Mouse (Mus musculus) lung, postnatal 4 days (tissue): Measurements from ENCODE around the gene Lamc2.

ENCODE experiments used
- DNase-seq, 2 experiments: peaks; one replicate each; pipeline ENCODE4 v3.0.0; 2021

Gene Lamc2

GRCm38 (mm10) chr1:153174801-153175200 lies 11.4 kb downstream of the Lamc2 start:
- peak; percentile 73 to 80 for DNase-seq

GRCm38 (mm10) chr1:153173276-153173675 lies 13.0 kb downstream of the Lamc2 start:
- DNase-seq: peak in 1 of 2 experiments; percentile 38

GRCm38 (mm10) chr1:153172291-153172731 lies 13.9 kb downstream of the Lamc2 start:
- peak; percentile 49 to 56 for DNase-seq

- DNase-seq: no peak
These were observed 15.2 kb downstream of the Lamc2 start for GRCm38 (mm10) chr1:153171011-153171410.

- DNase-seq: no peak
These were observed 18.0 kb downstream of the Lamc2 start for GRCm38 (mm10) chr1:153168293-153168692.

- DNase-seq: no peak
These were observed 22.4 kb downstream of the Lamc2 start for GRCm38 (mm10) chr1:153163831-153164230.

- DNase-seq: no peak
These were observed 27.1 kb downstream of the Lamc2 start for GRCm38 (mm10) chr1:153159137-153159536.

GRCm38 (mm10) chr1:153157021-153157623 lies 29.1 kb downstream of the Lamc2 start:
- DNase-seq: no peak

- DNase-seq: no peak
These were observed 30.9 kb downstream of the Lamc2 start for GRCm38 (mm10) chr1:153155364-153155763.

GRCm38 (mm10) chr1:153153619-153154137 lies 32.6 kb downstream of the Lamc2 start:
- peak; percentile 59 to 64 for DNase-seq

GRCm38 (mm10) chr1:153152594-153152993 lies 33.7 kb downstream of the Lamc2 start:
- no peak for DNase-seq

GRCm38 (mm10) chr1:153145791-153146190 lies 40.5 kb downstream of the Lamc2 start:
- DNase-seq: no peak

- no peak for DNase-seq
These were observed 42.2 kb downstream of the Lamc2 start for GRCm38 (mm10) chr1:153144021-153144420.

- DNase-seq: peak; percentile 42 to 69
These were observed 45.5 kb downstream of the Lamc2 start for GRCm38 (mm10) chr1:153140747-153141228.

- DNase-seq: no peak
These were observed 46.0 kb downstream of the Lamc2 start for GRCm38 (mm10) chr1:153140265-153140664.

GRCm38 (mm10) chr1:153139635-153140034 lies 46.6 kb downstream of the Lamc2 start:
- no peak for DNase-seq

GRCm38 (mm10) chr1:153138486-153138885 lies 47.8 kb downstream of the Lamc2 start:
- no peak for DNase-seq

GRCm38 (mm10) chr1:153136647-153137046 lies 49.6 kb downstream of the Lamc2 start:
- peak in 1 of 2 experiments; percentile 57 for DNase-seq

GRCm38 (mm10) chr1:153133865-153134781 lies 52.1 kb downstream of the Lamc2 start:
- peak; percentile 24 to 69 for DNase-seq

- peak; percentile 46 to 65 for DNase-seq
These were observed 56.1 kb downstream of the Lamc2 start for GRCm38 (mm10) chr1:153129992-153130713.

- no peak for DNase-seq
These were observed 57.5 kb downstream of the Lamc2 start for GRCm38 (mm10) chr1:153128780-153129179.

GRCm38 (mm10) chr1:153127622-153128021 lies 58.6 kb downstream of the Lamc2 start:
- DNase-seq: peak in 1 of 2 experiments; percentile 25
